Mouse (Mus musculus) gastrocnemius, adult 8-10 months (tissue): ENCODE results near the gene Xpot. TPM values are rescaled to one million over a fixed set of nuclear protein-coding genes. Genes with fewer than 3 reads are reported as not detected.

ENCODE experiments used
- DNase-seq, 2 experiments: peaks; one replicate each; pipeline ENCODE4 v3.0.0; 2022; ENCODE audit warnings: low spot score in 2 of 2
- total RNA-seq, 4 experiments: library from RNA; stranded (reverse); gene quantifications; 2 replicates each; pipeline ENCODE4 v1.2.4; 2022

Xpot gene
- 10 to 100 TPM; 24.2 to 32.8 (median 27.6) TPM for total RNA-seq

GRCm38 (mm10) chr10:121626186-121626882 lies at the start of gene Xpot:
Gene Xpot (minus strand): TSS chr10:121626332.
- peak; percentile 94 to 97 for DNase-seq

- DNase-seq = no peak
Measured at GRCm38 (mm10) chr10:121669103-121669502, 43.0 kb upstream of the Xpot start.

GRCm38 (mm10) chr10:121665631-121666145 lies 39.6 kb upstream of the Xpot start:
- no peak for DNase-seq

- no peak for DNase-seq
Measured at GRCm38 (mm10) chr10:121663599-121663998, 37.5 kb upstream of the Xpot start.

DNA sequence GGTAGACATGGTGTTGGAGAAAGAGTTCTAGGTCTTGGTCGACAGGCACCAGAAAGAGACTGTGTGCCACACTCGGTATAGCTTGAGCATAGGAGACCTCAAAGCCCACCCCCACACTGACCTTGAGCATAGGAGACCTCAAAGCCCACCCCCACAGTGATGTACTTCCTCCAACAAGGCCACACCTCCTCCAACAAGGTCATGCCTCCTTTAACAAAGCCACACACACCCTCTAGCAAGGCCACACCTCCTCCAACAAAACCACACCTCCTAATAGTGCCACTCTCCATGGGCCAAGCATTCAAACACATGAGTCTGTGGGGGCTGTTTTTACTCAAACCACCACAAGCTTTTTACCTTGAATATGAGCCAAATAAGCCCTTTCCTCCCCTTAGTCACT lies 36.6 kb upstream of the Xpot start:
- no peak for DNase-seq

DNA sequence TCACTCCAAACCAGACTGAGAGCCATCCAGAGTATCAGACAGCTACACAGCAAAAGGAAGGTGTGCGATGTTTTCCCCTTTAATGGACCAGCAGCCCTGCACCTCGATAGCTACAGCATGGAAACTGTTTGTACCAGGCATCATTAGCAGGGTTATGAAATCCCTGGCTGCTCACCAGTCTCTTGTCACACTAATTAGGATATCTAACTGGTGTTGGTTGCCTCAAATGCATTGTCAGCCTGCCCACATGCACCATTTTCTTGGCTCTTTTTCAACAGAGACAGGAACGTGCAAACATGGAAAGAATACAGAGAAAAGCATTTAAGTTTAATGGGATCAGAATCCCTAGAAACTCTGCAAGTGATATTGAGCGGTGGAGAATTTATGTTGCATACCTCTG lies 29.8 kb upstream of the Xpot start:
- DNase-seq = no peak

GRCm38 (mm10) chr10:121653079-121653478 lies 26.9 kb upstream of the Xpot start:
- DNase-seq = no peak

DNA sequence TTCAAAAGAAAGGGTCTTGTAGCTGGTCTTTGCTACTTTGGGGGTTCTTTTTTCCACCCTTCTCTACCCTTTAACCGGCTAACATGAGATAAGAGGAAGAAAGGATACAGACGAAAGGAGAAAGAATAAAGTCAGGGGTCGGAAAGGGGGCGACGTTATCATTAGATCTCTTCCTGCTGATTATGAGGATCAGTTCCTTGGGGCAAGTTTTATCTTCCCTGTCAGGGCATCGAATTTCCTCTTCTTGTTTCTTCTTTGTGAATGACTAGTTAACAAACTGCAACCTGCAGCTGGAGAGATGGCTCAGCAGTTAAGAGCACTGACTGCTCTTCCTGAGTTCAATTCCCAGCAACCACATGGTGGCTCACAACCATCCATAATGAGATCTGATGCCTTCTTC lies 20.2 kb upstream of the Xpot start:
- DNase-seq = no peak

GRCm38 (mm10) chr10:121642054-121642947 lies 16.2 kb upstream of the Xpot start:
- DNase-seq = no peak

DNA sequence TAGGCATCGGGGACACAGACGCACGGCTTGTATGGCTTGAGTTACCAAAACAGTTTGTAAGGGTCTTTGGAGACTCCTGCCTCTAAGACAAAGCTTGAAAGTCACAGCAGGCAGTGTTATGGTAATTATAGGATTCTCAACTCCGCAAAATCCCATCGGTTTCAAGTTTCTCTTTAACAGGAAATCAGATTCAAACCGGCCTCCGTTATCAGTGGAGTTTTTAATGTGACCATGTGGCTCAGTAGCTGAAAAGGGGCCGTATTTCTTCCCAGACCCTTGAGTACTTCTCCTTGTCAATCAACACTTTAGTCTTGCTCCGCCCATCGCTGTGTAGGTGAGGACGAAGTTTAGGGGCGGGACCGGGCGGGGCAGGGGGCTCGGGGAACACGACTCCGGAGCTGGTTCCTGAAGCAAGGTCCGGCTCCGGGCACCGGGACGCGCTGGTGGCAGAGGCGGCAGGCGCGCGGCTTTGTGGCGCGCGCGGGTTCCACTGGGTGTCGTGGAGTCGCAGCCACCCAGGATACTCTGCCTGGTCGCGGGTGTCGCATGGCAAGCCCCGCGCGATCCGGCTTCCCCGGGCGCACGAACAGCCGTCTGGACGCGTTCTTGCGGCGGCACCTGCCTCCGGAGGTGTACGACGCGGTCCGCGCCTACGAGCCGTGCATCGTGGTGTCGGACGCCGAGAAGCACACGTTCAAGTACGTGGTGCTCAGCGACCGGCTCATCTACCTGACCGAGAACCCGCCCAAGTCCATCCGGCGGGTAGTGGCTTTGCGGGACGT lies 15.3 kb upstream of the Xpot start, which contains the start of gene D930020B18Rik:
Gene D930020B18Rik, plus strand, starts transcription at position 317 of the 782 bp plus-strand sequence.
- no peak for DNase-seq

GRCm38 (mm10) chr10:121640944-121641271 lies 14.8 kb upstream of the Xpot start:
- DNase-seq = no peak

GRCm38 (mm10) chr10:121640150-121640930 lies 14.2 kb upstream of the Xpot start:
- no peak for DNase-seq

DNA sequence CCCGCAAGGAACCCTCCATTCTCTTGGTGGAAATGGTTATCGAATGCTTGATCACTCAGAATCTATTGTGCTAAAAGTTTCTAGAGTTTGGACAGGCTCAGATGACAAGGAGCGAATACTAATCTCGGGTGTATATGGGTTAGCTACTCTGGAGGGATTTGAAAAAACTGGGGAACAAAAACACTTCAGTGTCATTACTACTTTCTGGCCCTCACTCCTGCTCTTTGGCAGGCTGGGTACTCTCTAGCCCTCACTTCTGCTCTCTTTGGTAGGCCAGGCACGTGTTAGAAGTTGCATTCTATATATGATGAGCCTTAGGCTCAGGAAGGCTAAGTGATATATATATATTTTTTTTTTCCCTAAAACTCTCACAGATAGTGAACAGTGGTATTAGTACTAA lies 13.4 kb upstream of the Xpot start:
- no peak for DNase-seq

GRCm38 (mm10) chr10:121636276-121636675 lies 10.1 kb upstream of the Xpot start:
- no peak for DNase-seq

DNA sequence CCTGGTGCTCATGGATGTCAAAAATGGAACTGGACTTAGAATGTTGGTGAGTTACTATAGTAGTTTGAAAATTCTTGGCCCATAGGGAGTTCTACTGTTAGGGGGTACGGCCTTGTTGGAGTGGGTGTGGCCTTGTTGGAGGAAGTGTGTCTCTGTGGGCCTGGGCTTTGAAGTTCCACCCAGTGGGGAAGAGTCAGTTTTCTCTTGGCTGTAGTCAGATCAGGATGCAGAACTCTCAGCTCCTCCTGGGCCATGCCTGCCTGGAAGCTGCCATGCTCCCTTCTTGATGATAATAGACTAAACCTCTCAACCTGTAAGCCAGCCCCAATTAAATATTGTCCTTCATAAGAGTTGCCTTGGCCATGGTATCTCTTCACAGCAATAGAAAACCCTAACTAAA lies 8.0 kb upstream of the Xpot start:
- DNase-seq = no peak

GRCm38 (mm10) chr10:121628561-121629040 lies 2.5 kb upstream of the Xpot start:
- no peak for DNase-seq

GRCm38 (mm10) chr10:121627216-121627852 lies 1.2 kb upstream of the Xpot start:
- no peak for DNase-seq

- DNase-seq = no peak
Measured at GRCm38 (mm10) chr10:121625407-121626185, 536 bp downstream of the Xpot start.

DNA sequence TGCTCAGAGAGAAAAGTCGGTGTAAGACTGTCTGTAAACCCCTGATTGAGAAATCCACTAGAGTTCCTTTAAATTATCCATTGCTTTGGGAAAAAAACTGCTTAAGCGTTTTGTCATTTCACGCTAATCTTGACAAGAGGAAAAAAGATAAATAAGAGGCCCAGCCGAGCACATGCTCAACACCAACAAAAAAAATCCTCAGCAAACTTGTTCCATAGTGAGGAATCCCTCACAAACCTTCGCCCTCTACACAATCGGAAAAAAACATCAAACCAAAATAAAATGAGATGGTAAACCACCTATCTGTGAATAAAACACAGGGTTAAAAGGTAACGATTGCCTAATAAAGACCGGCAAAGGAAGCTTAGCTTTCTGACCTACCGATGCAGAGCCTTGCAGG lies 1.1 kb downstream of the Xpot start:
- no peak for DNase-seq
